Mouse (Mus musculus) heart, adult 8-10 months (tissue): ENCODE data around the gene Hoxd8. TPM values are rescaled to one million over a fixed set of nuclear protein-coding genes. Genes with fewer than 3 reads are reported as not detected.

ENCODE experiments used
- DNase-seq: peaks from one replicate; pipeline ENCODE4 v3.0.0; 2022; ENCODE audit warnings: low spot score
- total RNA-seq, 4 experiments: library from RNA; stranded (reverse); gene quantifications; 2 replicates each; pipeline ENCODE4 v1.2.4; 2022

The Hoxd8 gene
- total RNA-seq, 4 experiments from 2014 or later, result 0.53 to 1.5 (median 0.76) TPM

DNA sequence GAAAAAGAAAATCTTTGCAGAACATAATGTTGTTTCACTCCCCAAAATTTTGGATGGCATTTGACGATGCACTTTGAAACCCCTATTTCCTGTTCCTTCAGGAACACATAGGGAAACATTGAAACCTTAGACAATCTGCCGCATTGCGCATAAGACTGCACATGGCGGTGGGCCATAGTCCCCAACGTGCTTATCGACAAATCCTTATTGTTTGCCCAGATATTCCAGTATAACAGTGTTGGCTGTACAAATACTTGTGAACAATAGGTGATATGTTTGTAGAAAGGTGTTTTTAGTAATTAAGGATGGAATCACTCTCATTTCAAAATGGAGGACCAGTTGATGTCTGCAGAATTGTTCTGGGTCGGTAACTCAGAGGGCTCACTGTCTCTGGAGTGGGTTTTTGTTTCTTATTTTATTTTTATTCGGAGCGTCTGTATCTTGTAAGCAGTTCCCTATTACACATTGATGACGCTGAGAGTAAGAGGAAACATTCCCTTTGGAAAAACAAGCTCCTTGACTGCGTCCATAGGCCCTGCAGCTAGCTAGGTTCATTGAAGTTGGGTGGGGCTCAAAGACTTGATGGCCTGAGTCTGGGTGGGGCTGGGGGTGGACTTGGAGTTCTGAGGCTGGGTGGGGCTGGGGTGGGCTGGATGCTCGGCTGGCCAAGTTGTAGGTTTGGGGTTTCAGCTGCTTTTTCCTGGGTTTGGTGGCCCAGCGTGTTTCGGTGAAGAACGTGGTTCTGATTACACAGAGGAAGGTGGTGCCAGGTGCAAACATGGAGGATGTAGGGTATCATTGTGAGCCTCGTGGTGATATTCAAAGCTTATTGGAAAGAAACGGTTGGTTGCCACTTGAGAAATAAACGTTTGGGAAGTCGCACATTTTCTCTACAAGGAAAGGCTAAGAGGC lies 9.1 kb downstream of the Hoxd8 start:
- DNase-seq, result no peak

DNA sequence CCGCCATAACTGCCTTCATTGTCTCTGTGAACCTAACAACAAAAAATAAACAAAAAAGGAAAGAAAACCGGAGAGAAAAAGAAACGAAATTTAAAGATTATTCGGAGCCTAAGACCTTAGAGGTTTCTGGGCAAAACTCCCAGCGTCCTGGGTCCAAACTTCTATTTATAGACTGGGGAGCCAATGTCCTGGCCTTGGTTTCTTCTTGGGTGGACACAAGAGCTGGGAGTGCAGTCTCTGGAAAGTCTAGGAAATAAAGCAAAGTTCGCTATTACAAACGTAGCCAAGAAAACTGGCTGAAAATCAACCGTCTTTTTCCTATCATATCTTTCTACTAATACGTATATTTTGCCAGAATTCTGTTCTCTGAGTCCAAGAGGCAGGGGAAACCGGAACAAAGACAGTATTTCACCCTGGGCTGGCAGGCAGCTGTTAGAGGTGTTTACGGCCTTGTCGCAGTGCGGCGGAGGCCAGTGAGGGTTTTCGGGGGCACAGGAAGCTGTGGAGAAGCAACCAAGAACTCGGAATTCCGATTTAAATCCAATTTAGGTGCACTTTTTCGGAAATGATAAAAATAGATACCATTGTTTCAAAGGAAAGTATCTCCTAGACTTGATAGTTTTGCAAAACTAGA lies 9.9 kb downstream of the Hoxd8 start:
- no peak for DNase-seq

GRCm38 (mm10) chr2:74714881-74715280 lies 10.5 kb downstream of the Hoxd8 start:
- no peak for DNase-seq

- peak; percentile 84 for DNase-seq
These were observed 11.3 kb downstream of the Hoxd8 start for GRCm38 (mm10) chr2:74715504-74716241.

DNA sequence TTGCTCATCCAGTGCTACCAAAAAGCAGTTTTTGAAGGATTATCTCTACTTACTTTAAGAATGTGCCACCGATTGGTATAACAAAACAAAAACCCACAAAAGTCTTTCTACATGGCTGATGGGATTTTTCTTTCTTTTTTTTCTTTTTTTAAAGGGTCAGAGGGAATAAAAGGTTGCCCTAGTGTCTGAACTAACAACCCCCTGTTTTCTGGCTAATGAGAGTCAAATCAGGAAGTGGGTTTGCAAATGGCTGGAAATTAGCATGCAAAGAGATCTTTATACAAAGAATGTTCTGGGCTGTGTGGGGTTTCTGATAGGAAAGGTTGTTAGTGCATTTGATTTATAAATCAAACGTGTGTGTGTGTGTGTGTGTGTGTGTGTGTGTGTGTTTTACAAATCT lies 16.0 kb downstream of the Hoxd8 start:
- DNase-seq, result no peak

DNA sequence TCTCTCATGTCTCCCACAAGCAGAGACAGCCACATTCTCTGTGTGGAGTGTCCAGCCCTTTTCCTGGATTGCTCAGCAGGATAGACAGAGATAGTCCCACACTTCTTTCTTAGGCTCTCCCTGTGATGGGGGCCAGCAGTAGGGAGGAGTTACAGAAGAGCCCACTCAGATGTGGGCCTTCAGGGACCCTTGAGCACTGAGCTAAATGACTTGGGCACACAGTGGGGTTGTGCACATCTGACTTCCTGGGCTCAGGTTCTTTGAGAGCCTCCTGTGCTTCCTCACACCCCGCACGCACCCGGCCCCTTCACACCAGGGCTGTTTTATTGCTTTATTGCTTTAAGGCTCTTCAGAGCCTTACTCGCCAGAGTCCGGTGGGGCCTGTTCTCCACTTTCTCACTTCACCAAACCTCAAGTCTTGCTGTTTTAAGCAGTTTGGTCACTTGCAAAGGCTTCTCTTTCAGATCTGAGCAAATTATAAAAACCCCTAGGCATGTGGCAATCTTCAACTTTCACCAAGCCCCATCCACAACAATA lies 16.6 kb downstream of the Hoxd8 start:
- no peak for DNase-seq

DNA sequence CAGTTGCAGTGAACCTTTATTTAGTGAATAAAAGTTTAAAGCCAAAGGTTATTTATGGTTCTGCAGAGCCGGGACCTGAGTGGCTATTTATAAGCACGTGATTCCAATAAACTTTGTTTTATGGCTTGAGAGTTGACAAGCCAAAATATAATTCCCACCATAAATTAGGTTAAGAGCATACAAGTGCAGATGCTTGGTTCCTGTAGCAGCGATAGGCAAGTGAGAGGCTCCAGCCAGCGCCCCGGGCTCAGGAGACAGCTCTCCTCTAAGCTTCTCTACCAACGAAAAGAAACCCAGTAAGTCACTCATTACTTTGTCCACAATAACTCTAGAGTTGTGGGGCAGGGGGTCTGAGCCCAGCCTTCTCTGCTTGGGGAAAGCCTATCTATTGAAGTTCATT lies 17.5 kb downstream of the Hoxd8 start:
- DNase-seq, result no peak

- no peak for DNase-seq
These were observed 18.5 kb downstream of the Hoxd8 start for GRCm38 (mm10) chr2:74722949-74723348.

DNA sequence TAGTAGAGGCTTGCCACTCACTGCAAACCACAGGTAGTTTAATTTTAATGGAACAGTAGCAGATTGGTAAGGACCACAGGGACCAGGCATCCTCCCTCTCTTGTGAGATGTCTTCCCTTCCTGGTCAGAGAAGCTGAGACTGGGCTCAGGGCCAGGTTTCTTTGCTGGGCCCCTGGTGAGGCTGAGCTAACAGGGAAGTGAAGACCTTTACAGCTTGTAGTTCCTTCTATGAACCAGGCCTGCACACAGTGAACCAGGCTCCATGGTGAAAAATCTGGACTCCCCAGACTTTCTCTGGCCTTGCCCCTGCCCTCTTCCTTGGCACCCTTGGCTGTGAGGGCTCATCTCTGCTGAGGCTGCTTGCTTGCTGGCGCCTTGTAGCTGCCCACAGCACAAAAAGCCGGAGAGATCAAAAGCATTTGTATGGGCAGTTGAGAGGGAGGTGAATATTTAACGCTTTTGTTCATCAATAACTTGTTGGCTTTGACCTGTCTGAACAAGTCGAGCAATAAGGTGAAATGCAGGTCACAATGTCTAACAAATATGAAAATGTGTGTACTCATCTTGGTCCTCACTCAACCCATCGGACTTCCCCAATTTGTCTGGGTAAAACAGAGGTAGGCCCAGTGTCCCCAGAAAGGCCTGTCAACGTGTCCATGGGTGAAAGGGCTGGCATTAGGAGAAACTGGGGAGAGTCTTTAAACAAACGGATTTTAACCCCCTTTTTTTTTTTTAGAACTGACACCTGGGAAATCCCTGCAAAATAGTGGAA lies 20.0 kb downstream of the Hoxd8 start:
- no peak for DNase-seq

- DNase-seq, result no peak
These were observed 20.8 kb downstream of the Hoxd8 start for GRCm38 (mm10) chr2:74725171-74725570.

- DNase-seq, result no peak
These were observed 22.1 kb downstream of the Hoxd8 start, which contains the start of gene Gm28230 for GRCm38 (mm10) chr2:74726551-74726950. Gene Gm28230, plus strand, starts transcription at chr2:74726728.

DNA sequence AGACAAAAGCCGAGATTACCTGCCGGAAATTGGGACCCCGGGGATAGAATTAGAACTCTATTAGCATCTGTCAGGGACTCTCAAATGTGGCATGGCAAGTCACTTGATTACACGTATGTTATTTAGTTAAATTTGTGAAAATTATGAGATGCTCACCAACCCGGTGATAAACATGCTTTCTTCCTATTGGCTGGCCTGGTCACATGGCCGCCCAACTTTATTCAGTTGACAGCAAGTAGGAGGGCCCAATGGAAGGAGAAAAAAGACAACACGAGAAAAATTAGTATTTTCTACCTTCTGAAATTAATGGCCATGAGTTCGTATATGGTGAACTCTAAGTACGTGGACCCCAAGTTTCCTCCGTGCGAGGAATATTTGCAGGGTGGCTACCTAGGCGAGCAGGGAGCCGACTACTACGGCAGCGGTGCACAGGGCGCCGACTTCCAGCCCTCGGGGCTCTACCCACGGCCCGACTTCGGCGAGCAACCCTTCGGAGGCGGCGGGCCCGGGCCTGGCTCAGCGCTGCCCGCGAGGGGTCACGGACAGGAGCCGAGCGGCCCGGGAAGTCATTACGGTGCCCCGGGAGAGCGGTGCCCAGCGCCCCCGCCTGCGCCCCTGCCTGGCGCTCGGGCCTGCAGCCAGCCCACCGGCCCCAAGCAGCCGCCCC lies 22.7 kb downstream of the Hoxd8 start:
- DNase-seq, result no peak

GRCm38 (mm10) chr2:74727640-74728302 lies 23.4 kb downstream of the Hoxd8 start:
- no peak for DNase-seq

DNA sequence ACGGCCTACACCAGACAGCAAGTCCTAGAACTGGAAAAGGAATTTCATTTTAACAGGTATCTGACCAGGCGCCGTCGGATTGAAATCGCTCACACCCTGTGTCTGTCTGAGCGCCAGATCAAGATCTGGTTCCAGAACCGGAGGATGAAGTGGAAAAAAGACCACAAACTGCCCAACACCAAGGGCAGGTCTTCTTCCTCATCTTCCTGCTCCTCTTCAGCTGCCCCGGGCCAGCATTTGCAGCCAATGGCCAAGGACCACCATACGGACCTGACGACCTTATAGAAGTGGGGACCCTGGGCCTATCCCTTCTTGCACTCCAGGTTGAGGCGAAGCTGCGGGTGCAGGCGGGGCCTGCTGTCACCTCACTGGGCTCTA lies 23.9 kb downstream of the Hoxd8 start:
- DNase-seq, result no peak

DNA sequence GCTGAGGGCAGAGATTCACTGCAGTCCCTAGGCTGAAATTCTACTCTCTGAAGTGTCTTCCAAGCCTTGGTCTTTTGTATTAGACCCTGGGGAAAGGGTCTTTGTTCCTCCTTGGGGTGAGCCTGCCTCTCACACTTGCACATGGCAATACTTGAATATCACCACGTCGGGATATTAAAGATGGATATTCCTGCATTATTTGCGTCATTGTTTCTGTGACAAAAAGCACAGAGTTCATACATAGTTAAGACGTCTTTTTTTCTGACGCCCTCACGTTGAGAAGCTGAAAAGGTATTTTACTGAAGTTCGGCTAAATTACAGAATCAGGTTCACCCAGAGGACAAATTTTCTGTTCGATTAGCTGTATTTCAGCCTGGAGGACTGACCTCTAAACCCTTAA lies 25.9 kb downstream of the Hoxd8 start:
- DNase-seq, result no peak

DNA sequence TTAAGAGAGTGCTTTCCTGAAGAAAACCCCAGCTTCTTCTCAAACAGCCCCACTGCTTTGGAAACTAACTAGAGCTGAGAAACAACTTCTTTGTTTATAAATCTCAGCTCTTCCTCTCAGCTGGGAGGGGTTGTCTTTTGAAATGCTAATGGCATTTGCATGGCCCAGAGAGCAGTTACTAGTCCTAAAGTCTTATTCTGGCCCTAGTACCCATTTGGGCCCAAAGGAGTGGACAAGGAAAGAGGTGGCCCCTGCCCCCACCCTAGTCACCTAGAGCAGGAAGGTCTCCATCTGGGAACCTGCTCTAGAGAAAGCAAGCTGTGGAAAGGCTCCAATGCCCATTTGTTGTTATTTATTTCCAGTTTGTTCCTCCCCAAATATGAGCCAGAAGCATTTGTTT lies 26.6 kb downstream of the Hoxd8 start:
- no peak for DNase-seq

- DNase-seq, result no peak
These were observed 27.5 kb downstream of the Hoxd8 start for GRCm38 (mm10) chr2:74731799-74732512.

DNA sequence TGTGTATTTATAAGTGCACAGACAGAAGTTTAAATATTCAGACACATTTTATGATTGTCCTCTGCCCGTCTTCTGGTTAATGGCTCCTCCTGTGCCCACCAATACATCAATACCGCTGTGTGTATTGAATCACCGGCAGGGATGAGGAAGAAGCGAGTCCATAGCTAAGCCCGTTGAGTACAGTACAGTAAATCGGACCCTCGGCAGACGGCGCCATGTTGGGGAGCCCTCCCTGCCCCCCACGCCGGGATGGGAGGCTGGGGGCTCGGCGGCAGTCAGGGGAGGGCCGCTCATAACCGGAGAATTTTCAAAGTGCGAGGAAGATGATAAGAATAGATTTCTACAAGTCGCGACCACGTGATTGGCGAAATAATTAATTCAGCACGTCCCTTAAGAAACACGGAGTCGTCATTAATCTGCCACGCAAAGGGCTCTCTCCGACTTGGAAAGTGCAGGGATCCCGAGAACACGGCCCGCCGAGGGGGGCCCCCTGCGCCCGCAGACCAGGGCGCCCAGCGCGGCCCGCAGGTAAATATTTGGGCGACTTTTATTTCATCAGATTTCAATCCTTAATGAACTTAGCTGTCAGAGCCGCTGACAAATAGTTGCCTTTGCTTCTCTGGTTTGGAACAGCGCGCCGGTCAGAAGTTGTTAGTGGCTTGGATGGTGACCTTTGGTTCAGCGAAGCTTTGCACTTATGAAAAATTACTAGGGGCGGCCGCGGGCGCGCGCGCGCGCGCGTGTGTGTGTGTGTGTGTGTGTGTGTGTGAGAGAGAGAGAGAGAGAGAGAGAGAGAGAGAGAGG lies 28.3 kb downstream of the Hoxd8 start:
- no peak for DNase-seq

- DNase-seq, result no peak
These were observed 28.9 kb downstream of the Hoxd8 start for GRCm38 (mm10) chr2:74733317-74733661.
